Mouse (Mus musculus) forebrain, embryonic 11.5 days (tissue): ENCODE measurements at regions not wholly inside any gene's neighbourhood (a gene's known extent, or its start where the extent isn't known, plus 50 kb on each side); places are given as distances from the start of the nearest gene placed in this dataset.

Experiments
- ATAC-seq: fragments of 200-750 bp; cut with Nextera tagmentation; replicated peaks from 2 replicates; pipeline ENCODE4 v1.8.0; 2017; ENCODE audit warnings: moderate TSS enrichment; ENCODE audit not compliant: low FRiP score
- DNase-seq: peaks from one replicate; pipeline ENCODE4 v3.0.0-alpha.2; 2017; ENCODE audit warnings: low spot score
- H3K27ac ChIP-seq: fragments of 300-500 bp; sonication (generic); 2 replicates; pipeline ENCODE4 v1.5.1; 2014; ENCODE audit warnings: low read depth, low read length
- H3K27me3 ChIP-seq: fragments of 300-500 bp; sonication (generic); 2 replicates; pipeline ENCODE4 v1.6.1; 2014; ENCODE audit warnings: mild to moderate bottlenecking, low read length, mixed read lengths; ENCODE audit not compliant: control insufficient read depth, insufficient read depth
- H3K36me3 ChIP-seq: fragments of 300-500 bp; sonication (generic); 2 replicates; pipeline ENCODE4 v1.6.1; 2014; ENCODE audit warnings: mild to moderate bottlenecking, low read length, moderate library complexity, mixed read lengths; ENCODE audit not compliant: control insufficient read depth, insufficient read depth
- H3K4me1 ChIP-seq: fragments of 300-500 bp; sonication (generic); replicated peaks from 2 replicates; pipeline ENCODE4 v1.6.1; 2014; ENCODE audit warnings: low read length, mixed read lengths; ENCODE audit not compliant: control insufficient read depth, insufficient read depth
- H3K4me2 ChIP-seq: fragments of 300-500 bp; sonication (generic); 2 replicates; pipeline ENCODE4 v1.6.1; 2014; ENCODE audit warnings: low read depth, mild to moderate bottlenecking, low read length, moderate library complexity, mixed read lengths; ENCODE audit not compliant: severe bottlenecking
- H3K4me3 ChIP-seq: fragments of 300-500 bp; sonication (generic); 2 replicates; pipeline ENCODE4 v1.5.1; 2014; ENCODE audit warnings: low read depth, low read length
- H3K9ac ChIP-seq: fragments of 300-500 bp; sonication (generic); 2 replicates; pipeline ENCODE4 v1.6.1; 2014; ENCODE audit warnings: low read length
- H3K9me3 ChIP-seq: fragments of 300-500 bp; sonication (generic); 2 replicates; pipeline ENCODE4 v1.6.1; 2016; ENCODE audit warnings: low read length, mixed read lengths; ENCODE audit not compliant: control insufficient read depth
- WGBS: fragments of 180-500 bp; shearing (Covaris S2); extraction: QIAGEN DNeasy Blood & Tissue Kit; methylation state at CpG from one replicate; pipeline ENCODE4 v1.1.7; 2014; 5-methylcytosine and 5-hydroxymethylcytosine counted together

- Histone ChIP-seq H3K4me3 (no peak overlapping the region), H3K4me2 (no peak overlapping the region), H3K36me3 (no peaks in the 10 kb centered on the region), H3K4me1 (no peaks in the 10 kb centered on the region), H3K27me3 (no peaks in the 10 kb centered on the region), H3K9ac (no peak overlapping the region), H3K27ac (no peak overlapping the region), H3K9me3 (no peaks in the 10 kb centered on the region)
- ATAC-seq (no peak), DNase-seq (no peak)
- 93% methylated on average over 3 of the region's 3 CpGs for WGBS
These were observed 336.9 kb downstream of the Nsun3 start for GRCm38 (mm10) chr16:62449735-62450134.

GRCm38 (mm10) chr16:62447380-62447779 lies 339.2 kb downstream of the Nsun3 start:
- DNase-seq (no peak), ATAC-seq (no peak)
- Histone ChIP-seq H3K27me3 (no peaks in the 10 kb centered on the region), H3K4me2 (no peak overlapping the region), H3K9ac (no peak overlapping the region), H3K4me1 (no peaks in the 10 kb centered on the region), H3K27ac (no peak overlapping the region), H3K9me3 (no peaks in the 10 kb centered on the region), H3K4me3 (no peak overlapping the region), H3K36me3 (no peaks in the 10 kb centered on the region)
- 84% methylated on average over 3 of the region's 3 CpGs for WGBS

- DNase-seq (no peak), ATAC-seq (no peak)
- Histone ChIP-seq H3K4me2 (no peak overlapping the region), H3K4me3 (no peak overlapping the region), H3K27ac (no peak overlapping the region), H3K4me1 (no peaks in the 10 kb centered on the region), H3K36me3 (no peaks in the 10 kb centered on the region), H3K9ac (no peak overlapping the region), H3K9me3 (no peaks in the 10 kb centered on the region), H3K27me3 (no peaks in the 10 kb centered on the region)
- WGBS, result 80% methylated on average over 4 of the region's 4 CpGs
These were observed 345.4 kb downstream of the Nsun3 start for GRCm38 (mm10) chr16:62441197-62441596.

GRCm38 (mm10) chr16:62433125-62433524 lies 353.5 kb downstream of the Nsun3 start:
- 84% methylated on average over 2 of the region's 2 CpGs for WGBS
- H3K4me2 ChIP-seq, result no peak overlapping the region
- no peak overlapping the region for H3K27ac ChIP-seq
- ATAC-seq (no peak), DNase-seq (no peak)
- H3K4me1 ChIP-seq, result no peaks in the 10 kb centered on the region
- H3K4me3 ChIP-seq, result no peak overlapping the region
- H3K36me3 ChIP-seq, result no peaks in the 10 kb centered on the region
- H3K9ac ChIP-seq, result no peak overlapping the region
- no peaks in the 10 kb centered on the region for H3K27me3 ChIP-seq
- H3K9me3 ChIP-seq, result no peaks in the 10 kb centered on the region

- DNase-seq (peak; percentile 53), ATAC-seq (peak; percentile 69)
- Histone ChIP-seq H3K4me1 (no peaks in the 10 kb centered on the region), H3K4me2 (no peak overlapping the region), H3K36me3 (no peaks in the 10 kb centered on the region), H3K9me3 (no peaks in the 10 kb centered on the region), H3K27me3 (no peaks in the 10 kb centered on the region), H3K9ac (no peak overlapping the region), H3K27ac (no peak overlapping the region), H3K4me3 (no peak overlapping the region)
- 44% methylated on average over 1 of the region's 1 CpGs for WGBS
These were observed 372.1 kb downstream of the Nsun3 start for GRCm38 (mm10) chr16:62414485-62414884.

- no peak for ATAC-seq
- H3K9ac ChIP-seq, result no peak overlapping the region
- WGBS, result 74% methylated on average over 3 of the region's 3 CpGs
- H3K27ac ChIP-seq, result no peak overlapping the region
- no peaks in the 10 kb centered on the region for H3K4me1 ChIP-seq
- no peaks in the 10 kb centered on the region for H3K9me3 ChIP-seq
- H3K4me2 ChIP-seq, result no peak overlapping the region
- DNase-seq, result no peak
- no peak overlapping the region for H3K4me3 ChIP-seq
- no peaks in the 10 kb centered on the region for H3K36me3 ChIP-seq
- H3K27me3 ChIP-seq, result no peaks in the 10 kb centered on the region
These were observed 379.0 kb downstream of the Nsun3 start for GRCm38 (mm10) chr16:62407526-62408165.

- Histone ChIP-seq H3K27me3 (no peaks in the 10 kb centered on the region), H3K27ac (no peak overlapping the region), H3K9me3 (no peaks in the 10 kb centered on the region), H3K4me1 (no peaks in the 10 kb centered on the region), H3K4me3 (no peak overlapping the region), H3K36me3 (no peaks in the 10 kb centered on the region), H3K9ac (no peak overlapping the region), H3K4me2 (no peak overlapping the region)
- no peak for DNase-seq
- ATAC-seq, result no peak
- 74% methylated on average over 2 of the region's 2 CpGs for WGBS
These were observed 380.2 kb downstream of the Nsun3 start for GRCm38 (mm10) chr16:62406458-62406857.

- Histone ChIP-seq H3K4me3 (no peak overlapping the region), H3K27ac (no peak overlapping the region), H3K36me3 (no peaks in the 10 kb centered on the region), H3K4me1 (no peaks in the 10 kb centered on the region), H3K9me3 (no peaks in the 10 kb centered on the region), H3K4me2 (no peak overlapping the region), H3K27me3 (no peaks in the 10 kb centered on the region), H3K9ac (no peak overlapping the region)
- DNase-seq (no peak), ATAC-seq (no peak)
These were observed 429.3 kb downstream of the Nsun3 start for GRCm38 (mm10) chr16:62357279-62357678.

- no peak overlapping the region for H3K27ac ChIP-seq
- no peak overlapping the region for H3K4me3 ChIP-seq
- H3K9me3 ChIP-seq, result no peaks in the 10 kb centered on the region
- no peak overlapping the region for H3K9ac ChIP-seq
- ATAC-seq, result peak; percentile 60
- no peak for DNase-seq
- WGBS, result 69% methylated on average over 3 of the region's 3 CpGs
- no peak overlapping the region for H3K4me2 ChIP-seq
- H3K27me3 ChIP-seq, result no peaks in the 10 kb centered on the region
- H3K36me3 ChIP-seq, result no peaks in the 10 kb centered on the region
- H3K4me1 ChIP-seq, result no peaks in the 10 kb centered on the region
These were observed 430.3 kb downstream of the Nsun3 start for GRCm38 (mm10) chr16:62356349-62356748.
